Mouse (Mus musculus) adrenal gland (tissue): Measurements from ENCODE around the gene Cpne5.
"Not testable (repeated sequence)": the region's sequence is repeated elsewhere in the genome, so short reads cannot be mapped to it uniquely, and the experiment has no call there.

ENCODE experiments used
- intact Hi-C: fragments of 180-260 bp; cut with DNase I; formaldehyde crosslinking; loops from one replicate; pipeline ENCODE4 v1.15.1; 2025

Gene Cpne5

GRCm38 (mm10) chr17:29147273-29147672 is 90.7 kb downstream of the Cpne5 start:
- intact Hi-C loops = no loop called here

GRCm38 (mm10) chr17:29145101-29145500 is 92.9 kb downstream of the Cpne5 start:
- intact Hi-C loops = no loop called here

GRCm38 (mm10) chr17:29143266-29143665 is 94.7 kb downstream of the Cpne5 start:
- intact Hi-C loops = no loop called here

DNA sequence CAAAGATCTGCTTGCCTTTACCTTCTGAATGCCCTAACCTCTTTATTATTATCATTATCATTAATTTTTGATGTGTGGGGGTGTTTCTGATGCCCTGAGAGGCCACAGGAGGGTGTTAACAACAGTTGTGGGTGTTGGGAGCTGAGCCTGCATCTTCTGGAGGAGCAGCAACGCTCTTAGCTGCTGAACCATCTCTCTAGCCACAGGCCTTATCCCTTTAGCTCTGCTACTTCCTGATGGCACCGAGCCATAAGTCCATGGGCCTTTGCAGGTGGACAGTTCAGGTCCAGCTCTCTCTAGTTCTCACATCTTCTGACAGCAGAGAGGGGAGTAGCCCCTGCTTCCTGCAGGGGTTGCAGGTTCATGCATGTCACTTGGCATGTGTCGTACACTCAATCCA is 96.4 kb downstream of the Cpne5 start:
- intact Hi-C loops = no loop called here

GRCm38 (mm10) chr17:29137906-29138305 is 100.1 kb downstream of the Cpne5 start:
- intact Hi-C loops = no loop called here

DNA sequence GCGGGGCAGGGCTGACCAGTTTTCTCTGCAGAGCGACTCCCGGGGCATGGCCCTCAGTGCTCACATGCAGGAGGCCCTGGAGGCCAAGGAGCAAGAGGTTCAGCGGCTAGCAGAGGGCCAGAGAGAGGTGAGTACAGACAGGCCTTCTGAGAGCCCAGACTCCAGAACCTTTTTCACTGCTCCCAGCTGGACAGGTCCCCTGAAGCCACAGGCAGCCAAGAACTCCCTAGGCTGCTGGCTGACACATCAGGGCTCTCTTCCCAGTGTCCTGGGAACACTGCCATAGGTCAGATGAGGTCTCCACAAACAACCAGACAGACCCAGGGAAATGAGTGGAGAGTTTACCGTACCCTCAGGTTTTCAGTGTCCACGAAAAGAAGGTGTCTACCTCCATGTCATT is 101.7 kb downstream of the Cpne5 start:
- intact Hi-C loops = no loop called here

GRCm38 (mm10) chr17:29135066-29135465 is 102.9 kb downstream of the Cpne5 start:
- intact Hi-C loops = no loop called here

DNA sequence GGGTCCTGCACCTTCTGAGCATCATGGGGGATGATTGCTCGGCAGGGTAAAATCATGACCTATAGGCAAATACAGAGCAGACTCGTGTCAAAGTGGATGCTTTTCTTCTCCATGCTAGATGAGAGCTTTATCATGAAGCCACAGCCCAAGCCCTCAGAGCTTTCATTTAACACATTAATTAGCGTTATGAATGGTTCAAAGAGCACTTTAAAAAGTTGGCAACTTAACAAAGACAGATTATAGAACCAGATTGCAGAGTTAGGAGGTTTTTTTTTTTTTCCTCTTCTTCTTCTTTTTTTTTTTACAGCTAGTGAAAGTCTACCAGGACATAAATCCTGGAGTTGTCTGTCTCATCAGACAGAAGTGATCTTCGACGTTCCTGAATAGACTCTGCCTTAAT is 108.6 kb downstream of the Cpne5 start:
- intact Hi-C loops = no loop called here

DNA sequence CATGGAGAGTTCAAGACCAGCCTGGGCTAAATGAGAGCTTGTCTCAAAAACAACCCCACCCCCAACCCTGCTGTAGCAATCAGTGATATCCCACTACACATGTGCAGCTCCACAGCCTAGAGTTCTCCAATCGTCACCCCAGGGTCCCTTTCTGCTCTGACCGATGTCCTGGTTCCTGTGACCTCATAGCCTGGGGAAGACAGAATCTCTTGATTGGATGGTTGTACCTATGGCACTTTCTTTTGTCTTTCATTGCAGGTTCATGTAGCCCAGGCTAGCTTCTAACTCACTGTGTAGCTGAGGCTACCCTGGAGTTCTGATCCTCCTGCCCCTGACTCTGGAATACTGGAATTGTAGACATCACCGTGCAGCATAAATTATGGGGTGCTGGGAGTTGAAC is 111.4 kb downstream of the Cpne5 start:
- intact Hi-C loops = no loop called here

DNA sequence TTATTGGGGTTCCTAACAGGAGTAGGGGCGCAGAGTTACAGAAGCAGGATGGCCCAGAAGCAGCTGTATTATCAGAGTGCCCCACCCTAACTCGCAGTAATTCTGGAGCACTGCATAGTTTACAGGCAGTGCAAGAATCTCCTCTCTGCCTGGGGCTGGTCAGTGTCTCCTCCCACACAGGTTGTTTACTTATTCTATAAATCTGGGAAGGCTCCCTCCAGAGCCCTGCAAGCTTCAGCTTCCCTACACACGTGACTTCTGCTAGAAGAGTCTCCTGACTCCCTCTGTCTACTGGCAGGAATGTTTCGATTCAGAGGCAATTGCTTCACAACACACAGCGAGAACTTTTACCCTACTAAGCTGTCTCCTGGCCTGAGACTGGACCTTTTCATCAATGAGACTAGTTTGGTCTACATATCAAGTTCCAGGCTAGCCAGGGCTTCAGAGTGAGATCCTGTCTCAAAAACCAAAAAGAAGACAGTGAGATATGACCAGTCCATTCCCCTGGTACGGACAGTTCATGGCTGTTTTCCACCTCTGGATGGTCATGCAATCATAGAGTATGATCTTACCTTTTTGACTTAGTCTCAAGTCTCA is 114.3 kb downstream of the Cpne5 start:
- intact Hi-C loops = no loop called here

GRCm38 (mm10) chr17:29122817-29123216 is 115.2 kb downstream of the Cpne5 start:
- intact Hi-C loops = no loop called here

- intact Hi-C loops = no loop called here
These were observed 117.3 kb downstream of the Cpne5 start for GRCm38 (mm10) chr17:29120666-29121065.

DNA sequence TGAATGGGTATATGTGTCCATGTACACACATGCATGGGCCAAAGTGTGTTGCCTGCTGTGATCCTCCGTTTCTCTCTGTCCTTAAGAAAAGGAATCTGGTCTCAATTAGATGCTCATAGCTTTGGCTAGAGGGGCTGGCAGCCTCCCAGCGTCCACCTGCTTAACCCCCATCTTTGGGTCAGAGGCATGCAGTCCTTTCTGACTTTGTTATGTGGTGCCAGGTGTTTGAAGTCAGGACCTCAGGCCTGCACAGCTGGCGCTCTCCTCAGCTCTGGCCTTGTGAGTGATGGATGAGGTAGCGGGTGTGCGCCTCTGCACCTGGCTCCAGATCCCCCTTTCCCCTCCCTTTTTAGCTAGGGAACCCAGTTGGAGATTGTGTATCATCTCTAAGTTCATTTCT is 119.9 kb downstream of the Cpne5 start:
- intact Hi-C loops = no loop called here

- intact Hi-C loops = no loop called here
These were observed 120.8 kb downstream of the Cpne5 start for GRCm38 (mm10) chr17:29117006-29117648.

DNA sequence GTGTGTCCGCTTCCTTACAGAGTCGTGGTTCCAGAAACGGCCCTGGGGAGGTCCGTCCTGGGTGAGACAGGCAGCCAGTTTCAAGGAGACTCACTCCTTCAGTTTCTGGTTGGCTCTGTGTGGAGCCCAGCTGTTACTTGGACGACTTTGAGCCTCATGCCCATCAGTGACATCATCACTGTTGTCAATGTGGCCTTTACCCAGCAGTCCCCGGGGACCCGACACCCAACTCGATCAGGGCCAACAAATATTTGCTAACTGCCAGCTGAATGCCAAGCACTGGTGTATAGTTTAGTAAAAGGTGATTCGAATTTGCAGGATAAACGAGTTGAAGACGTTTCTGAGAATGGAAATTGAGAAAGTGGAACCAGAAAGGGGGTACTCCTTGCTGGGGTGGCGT is 121.9 kb downstream of the Cpne5 start:
- intact Hi-C loops = no loop called here

DNA sequence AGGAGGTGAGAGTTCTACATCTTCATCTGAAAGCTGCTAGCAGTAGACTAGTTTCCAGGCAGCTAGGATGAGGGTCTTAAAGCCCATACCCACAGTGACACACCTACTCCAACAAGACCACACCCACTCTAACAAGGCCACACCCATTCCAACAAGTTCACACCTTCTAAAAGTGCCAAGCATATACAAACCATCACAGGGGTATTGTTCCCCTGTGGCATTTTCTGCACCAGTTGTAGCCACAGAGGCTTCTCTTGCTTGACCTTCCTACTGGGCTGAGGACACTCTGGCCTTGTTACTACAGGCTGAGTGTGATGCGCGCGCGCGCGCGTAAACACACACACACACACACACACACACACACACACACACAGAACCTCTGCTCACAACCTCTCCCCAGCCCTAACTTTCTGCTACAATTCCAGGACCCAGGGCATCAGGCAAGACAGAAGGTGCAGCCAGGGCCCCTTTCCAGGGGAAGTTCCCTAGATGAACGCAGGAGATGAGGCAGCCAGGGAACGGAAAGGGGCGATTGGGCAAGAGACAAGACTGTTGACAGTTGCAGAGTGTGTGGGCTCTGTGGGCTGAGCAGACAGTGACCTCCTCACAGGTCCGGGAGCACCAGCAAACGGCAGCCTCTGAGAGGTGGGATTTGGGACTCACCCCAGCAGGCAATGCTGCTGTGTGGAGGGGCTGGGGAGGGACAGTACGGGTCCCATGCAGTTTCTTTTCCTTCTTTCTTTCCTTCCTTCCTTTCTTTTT is 124.2 kb downstream of the Cpne5 start, which contains the start of gene Rab44:
TSS of gene Rab44 (plus strand) at position 555 of the 762 bp plus-strand sequence.
- intact Hi-C loops = no loop called here

- intact Hi-C loops = no loop called here
These were observed 126.6 kb downstream of the Cpne5 start for GRCm38 (mm10) chr17:29111332-29111731.

DNA sequence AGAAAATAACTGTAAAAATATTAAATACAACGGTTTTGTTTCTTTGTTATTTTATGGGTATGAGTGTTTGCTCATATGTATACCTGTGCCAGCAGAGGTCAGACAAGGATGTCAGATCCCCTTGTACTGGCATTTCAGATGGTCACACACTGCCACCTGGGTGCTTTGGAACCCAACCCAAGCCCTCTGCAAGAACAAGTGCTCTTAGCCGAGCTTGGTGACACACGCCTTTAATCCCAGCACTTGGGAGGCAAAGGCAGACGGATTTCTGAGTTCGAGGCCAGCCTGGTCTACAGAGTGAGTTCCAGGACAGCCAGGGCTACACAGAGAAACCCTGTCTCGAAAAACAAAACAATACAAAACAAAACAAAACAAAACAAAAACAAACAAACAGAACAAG is 127.6 kb downstream of the Cpne5 start:
- intact Hi-C loops = not testable (repeated sequence)
